Mouse (Mus musculus): ENCODE results near the gene Prr15.

GRCm38 (mm10) chr6:54364406-54365136 lies 38.9 kb downstream of the Prr15 start:
- TF ChIP-seq CTCF (IDR thresholded peaks at IDR 0.05; ENCODE audit: borderline replicate concordance, insufficient read depth, low read length) = no peak
- no peak for TF ChIP-seq POLR2A (IDR thresholded peaks at IDR 0.05; ENCODE audit: low read depth, low read length)

Data from embryonic fibroblast, embryonic 13.5 days (primary cell).